Mouse (Mus musculus) kidney, postnatal 25 days (tissue): ENCODE data around the gene Ssr2.
"Not testable (repeated sequence)": the region's sequence is repeated elsewhere in the genome, so short reads cannot be mapped to it uniquely, and the experiment has no call there.

Experiments used
- DNase-seq, 2 experiments: peaks; one replicate each; pipeline ENCODE4 v3.0.0; 2021; ENCODE audit warnings: mixed read lengths in 2 of 2

Ssr2 gene

GRCm38 (mm10) chr3:88604863-88605262 is 29.2 kb downstream of the Ssr2 start:
- no peak for DNase-seq

- not testable (repeated sequence) for DNase-seq
These were observed 30.0 kb downstream of the Ssr2 start, which contains the start of gene Arhgef2 for GRCm38 (mm10) chr3:88605666-88606065. Gene Arhgef2 (plus strand): TSS chr3:88605966.

- peak; percentile 84 to 88 for DNase-seq
These were observed 31.5 kb downstream of the Ssr2 start for GRCm38 (mm10) chr3:88607065-88607757.

DNA sequence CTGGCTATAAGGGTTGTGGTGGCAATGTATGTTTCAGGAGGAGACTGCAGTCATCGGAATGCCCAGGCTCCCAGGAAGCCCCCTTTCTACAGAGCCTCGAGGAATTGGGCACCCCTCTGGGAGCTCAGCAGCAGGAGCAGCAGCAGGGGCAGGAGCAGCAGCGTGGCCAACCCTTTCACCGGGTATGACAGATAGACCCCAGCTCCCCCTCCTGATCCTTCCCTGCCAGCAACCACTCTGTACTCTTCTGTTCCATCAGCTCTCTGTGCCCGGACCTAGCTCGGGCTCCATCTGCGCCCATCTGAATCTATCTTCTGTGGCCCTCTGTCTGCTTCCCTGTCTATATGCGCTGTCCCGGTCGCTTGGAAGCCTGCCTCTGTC is 32.1 kb downstream of the Ssr2 start:
- DNase-seq: no peak

DNA sequence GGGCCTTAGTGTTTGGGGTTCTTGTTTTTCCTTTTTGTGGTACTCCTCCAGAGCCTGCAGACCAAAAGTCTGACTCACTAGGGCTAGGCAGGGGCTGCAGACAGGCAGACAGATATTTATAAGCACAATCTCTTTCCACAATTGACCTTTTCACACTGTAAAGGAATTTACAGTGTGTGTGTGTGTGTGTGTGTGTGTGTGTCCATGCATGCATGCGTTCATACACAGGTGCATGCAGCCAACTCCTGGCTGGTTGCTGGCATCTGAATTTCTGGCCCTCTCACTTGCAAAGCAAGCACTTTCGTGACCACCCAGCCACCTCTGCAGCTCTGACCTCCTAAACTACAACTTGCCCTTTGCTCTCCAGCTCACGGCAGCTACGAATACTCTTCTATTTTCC is 33.4 kb downstream of the Ssr2 start:
- DNase-seq: peak; percentile 43 to 69

- DNase-seq: peak in 1 of 2 experiments; percentile 18
These were observed 38.7 kb downstream of the Ssr2 start for GRCm38 (mm10) chr3:88614418-88614817.

- DNase-seq: peak; percentile 68 to 90
These were observed 39.4 kb downstream of the Ssr2 start for GRCm38 (mm10) chr3:88615117-88615516.

DNA sequence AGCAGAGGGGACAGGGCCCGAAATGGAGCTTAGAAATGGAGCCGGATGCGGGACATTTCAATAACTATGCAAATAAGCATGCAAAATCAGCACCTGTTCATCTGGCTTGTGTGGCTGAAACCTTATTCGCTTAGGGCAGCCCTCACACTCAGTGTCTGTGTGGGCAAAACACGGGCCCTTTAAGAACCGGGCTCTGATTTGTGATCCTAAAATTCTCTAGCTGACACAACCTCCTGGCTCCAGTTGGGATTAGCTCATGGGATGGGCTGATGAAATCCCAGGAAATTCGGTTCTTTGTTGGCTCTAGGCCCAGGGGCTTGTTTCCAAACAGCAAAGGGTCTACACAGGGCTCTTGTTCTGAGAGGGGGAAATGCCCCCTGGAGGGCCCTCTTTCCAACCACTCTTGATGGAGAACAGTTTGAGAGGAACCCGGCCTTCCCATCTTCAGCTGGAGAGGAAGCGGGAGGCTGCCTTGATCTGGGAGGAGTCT is 40.3 kb downstream of the Ssr2 start:
- peak; percentile 26 to 47 for DNase-seq

GRCm38 (mm10) chr3:88616951-88617500 is 41.4 kb downstream of the Ssr2 start:
- DNase-seq: peak in 1 of 2 experiments; percentile 20

DNA sequence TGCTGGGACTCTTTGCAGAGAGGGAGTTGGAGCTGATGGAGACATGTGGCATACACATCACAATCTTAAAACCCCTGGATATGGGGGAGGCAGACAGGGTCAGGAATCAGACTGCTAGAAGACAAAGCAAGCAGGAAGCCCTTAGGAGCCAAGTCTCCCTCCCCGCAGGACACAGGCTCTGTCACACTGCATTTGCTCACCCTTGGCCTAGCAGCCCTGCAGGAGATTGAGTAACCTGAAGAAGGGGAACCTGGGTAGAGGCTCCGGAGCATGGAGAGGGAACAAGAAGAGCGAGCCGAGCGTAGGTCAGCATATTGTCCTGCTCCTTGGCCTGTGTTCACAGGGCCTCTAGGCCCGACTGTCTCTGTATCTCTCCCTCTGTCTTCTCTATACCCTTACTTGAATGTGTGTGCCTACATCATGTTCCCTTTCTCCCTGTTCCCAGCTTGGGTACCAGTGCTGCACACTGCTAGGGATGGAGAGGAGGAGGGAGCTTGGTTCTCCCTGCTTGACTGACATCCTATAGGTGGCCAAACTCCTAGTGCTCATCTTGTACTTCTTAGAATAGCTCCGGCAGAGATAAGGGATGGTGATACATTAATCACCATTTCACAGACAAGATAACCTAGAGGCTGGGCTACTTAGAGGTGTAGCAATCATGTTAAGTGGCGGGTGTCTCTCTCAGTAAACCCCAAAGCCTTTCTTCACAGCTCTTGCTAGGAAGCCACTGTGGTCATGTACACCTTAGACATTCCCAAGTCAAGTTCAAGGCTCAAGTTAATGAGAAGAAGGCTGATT is 42.6 kb downstream of the Ssr2 start:
- peak; percentile 46 to 86 for DNase-seq

DNA sequence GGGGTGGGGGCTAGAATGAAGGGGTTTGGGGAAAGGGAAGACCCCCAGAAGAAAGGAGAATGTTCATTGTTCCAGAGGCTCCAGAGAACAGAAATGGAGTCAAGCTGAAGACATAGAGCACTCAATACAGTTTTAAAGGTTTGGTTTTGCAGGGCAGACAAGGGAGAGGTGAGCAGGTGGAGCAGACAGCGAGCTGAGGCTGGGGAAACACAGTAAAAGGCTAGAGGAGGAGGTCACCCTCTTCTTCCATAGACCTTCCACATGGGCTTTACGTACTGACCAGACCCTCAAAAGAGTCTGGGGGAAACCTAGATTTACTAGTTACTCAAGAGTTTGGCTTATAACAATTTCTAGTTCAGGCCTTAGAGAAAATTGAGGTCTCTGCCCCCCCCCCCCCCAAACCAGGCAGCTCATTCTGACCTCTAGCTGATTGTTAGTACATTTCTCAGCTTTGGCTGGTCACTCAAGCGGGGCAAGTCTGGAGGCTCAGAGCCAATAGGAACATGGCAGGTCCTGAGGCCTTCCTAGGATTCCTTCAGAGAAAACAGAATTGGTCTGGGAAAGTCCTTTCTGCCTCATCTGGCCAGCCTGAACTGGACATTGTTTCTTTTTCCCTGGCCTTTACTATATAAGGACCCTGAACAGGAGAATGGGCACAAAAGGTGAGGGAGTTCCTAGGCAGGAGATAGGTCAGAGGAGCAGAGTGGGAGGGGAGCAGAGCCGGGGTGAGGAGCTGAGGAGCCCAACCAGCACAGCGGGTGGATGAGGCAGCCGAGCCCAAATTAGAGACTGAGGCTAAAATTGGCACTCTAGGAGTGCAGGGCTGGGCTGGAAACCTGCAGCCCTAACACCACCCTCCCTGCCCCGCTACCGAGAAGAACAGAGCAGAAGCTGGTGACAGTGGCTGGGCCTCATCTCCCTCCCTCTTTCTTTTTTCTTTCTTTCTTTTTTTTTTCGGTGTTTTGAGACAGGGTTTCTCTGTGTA is 43.7 kb downstream of the Ssr2 start:
- DNase-seq: peak; percentile 71 to 87

DNA sequence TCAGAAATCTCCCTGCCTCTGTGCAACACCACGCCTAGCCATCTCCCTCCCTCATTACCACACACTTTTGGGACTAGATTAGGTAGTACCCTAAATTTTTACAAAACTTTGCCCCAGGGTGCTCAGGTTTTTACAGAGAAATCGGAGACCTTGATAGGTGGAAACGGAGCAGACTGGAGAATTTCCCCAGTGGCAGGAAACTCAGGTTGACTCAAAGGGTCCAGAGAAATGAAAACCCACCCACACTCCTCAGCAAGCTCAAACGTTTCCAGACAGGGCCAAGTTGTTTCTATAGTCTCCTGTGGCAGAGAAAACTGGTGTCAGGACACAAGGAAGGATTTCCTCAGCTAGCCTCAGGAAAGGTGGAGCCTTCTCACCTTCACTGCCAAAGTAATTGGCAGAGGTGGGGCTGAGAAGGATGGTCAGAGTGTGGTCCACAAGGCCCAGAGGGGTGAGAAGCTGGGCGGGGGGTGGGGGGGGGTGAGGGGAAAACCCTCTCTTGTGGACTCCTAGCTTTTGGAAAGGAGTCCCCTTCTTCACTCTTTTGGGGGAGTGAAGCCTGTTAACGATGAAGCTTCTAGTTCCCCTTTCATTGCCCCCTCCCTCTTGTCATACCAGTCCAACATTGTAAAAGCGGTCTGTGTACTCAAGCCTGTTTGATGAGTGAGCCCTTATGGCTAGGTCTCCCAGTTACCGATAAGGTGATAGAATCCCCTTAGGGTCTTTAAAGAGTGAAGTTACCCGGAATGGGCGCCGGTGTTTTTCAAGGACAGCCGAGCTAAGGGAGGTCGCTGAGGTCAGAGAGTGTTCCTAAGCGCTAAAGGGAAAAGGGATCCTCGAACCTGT is 44.7 kb downstream of the Ssr2 start:
- peak in 1 of 2 experiments; percentile 29 for DNase-seq

DNA sequence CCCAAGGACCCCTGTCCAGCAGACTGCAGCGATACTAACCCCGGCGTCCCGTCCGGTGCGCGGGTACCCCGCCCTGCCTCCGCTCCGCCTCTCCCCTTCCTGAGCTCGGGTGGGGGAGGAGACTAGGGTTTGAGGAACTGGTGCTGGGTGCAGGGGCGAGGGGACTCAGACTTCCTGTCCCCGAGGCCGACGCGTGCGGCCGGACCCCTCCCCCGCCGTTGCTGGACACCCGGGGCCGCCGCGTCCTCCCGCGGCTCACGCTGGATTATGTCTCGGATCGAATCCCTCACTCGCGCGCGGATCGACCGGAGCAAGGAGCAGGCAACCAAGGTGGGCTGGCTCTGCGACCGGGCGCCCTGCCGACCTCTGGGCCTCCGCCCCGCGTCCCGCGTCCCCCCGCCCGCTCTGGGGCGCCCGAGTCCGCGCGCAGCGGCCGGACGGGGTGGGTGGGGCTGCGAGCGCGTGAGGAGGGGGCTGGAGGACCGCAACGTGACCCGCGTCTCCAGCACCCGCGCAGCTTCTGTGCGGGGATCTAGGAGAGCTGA is 45.4 kb downstream of the Ssr2 start:
- DNase-seq: peak; percentile 84 to 93

DNA sequence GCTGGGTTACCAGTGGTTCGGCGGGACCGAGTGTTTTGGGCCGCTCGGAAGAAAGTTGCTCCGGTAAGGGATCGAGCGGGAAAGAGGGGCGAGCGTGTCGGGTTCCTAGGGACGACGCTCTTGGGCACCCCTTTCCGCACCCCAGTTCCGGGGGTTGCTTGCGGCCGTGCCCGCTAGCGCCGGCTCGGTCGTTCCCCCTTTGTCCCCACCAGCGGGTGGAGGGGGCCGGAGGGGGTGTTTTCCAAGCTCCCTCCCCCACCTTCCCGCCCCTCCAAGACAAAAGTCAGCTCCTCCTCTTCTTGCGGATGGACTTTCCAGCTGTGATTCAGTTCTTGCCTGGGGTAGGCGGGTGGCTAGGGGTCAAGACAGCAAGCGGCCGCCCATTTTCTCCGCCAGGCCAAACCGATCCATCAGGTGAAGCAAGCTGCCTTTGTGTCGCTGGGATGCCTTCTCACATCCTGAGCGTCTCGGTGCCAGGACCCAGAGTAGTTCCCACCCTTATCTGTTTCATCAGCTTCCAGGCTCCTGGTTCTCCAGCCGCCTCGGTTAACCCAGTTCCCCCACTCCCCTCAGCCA is 45.9 kb downstream of the Ssr2 start:
- peak; percentile 79 to 92 for DNase-seq

GRCm38 (mm10) chr3:88622113-88622940 is 46.7 kb downstream of the Ssr2 start:
- DNase-seq: peak; percentile 75 to 76

- peak; percentile 35 to 70 for DNase-seq
These were observed 47.3 kb downstream of the Ssr2 start for GRCm38 (mm10) chr3:88622941-88623345.

DNA sequence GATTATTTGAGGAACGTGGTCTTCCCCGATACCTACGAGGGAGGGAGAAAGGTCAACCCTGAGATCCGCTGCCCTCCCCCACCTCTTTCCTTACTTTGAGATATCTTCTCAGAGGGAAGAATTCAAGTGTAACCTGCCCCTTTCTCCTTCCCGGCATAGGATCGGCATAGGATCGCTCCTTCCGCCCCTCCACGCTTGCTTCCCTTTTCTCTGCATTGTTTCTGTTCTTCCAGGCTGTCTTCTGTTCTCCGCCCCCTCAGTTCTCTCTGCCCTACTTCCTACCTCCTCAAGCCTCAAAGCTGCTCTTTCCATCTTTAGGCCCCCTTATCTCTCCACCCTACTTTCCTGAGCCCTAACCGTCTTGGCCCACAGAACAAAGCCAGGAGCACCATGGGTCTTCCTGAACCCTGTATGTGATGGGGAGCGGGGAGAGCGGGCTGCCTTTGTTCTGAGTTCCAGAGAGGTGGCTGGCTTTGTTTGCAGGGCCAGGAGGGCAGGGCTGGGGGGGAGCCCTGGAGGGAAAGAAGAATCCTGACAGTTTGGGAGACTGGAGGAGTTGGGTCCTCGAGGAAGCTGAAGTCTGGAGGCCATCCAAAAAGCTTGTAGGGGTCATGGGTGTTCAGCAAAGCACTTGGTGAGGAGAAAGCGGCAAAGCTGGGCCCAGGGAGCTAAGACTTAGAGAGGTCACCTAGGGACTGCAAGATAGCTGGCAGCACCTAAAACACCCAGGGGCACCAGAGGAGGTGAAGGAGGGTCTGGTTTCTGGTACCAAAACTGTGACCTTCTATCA is 47.9 kb downstream of the Ssr2 start:
- DNase-seq: peak; percentile 54 to 64

DNA sequence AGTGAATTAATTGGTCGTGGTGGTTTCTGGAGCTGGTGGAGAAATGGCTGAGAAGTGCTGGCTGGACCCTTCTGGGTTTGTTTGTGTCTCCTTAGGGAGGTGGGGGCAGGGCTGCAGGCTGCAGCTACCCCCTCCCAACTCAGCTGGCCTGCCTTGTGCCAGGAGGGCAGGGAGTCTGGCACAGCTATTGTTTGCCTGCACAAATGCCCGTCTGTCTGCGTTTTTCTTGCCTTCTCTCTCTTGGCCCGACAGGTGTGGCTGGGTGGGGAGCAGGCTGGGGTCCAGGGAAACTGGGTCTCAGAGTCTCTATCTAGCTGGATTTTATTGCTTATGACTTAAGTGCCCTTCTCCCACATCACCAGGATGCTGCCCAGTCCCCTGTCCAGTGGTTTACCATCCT is 48.6 kb downstream of the Ssr2 start:
- DNase-seq: no peak

DNA sequence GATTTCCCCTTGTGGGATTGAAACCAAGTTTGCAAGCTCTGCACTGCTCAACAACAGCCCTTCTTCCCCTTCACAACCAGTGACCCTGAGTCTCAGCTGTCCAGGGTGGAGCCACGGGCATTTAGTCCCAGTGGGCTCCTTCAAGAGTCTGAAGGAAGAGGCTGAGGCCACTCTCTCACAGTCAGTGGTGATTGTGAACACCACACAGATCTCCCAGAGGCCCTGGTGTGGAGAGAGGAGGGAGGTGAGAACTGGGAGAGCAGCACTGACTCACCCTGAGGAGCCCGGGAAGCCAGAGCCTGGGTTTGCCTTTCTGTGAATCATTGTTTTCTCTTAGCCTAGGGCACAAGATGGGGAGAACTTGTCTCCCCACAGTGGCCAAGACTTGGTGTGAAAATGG is 49.3 kb downstream of the Ssr2 start:
- no peak for DNase-seq
